Comparison of ENCODE assay signal across 8 mouse cellular contexts in genomic region chr1:185482001-185482761, GRCm38 (mm10). TPM values are rescaled to one million over a fixed set of nuclear protein-coding genes. Genes with fewer than 3 reads are reported as not detected.
DNase-seq lines count a peak whose midpoint lies in the region; ATAC-seq lines count a peak whose summit lies in the region.

No protein-coding gene starts in this region.

- 63% methylated on average over 19 of the region's 19 CpGs for WGBS in heart, embryonic 16.5 days

- H3K4me3 ChIP-seq in heart, embryonic 16.5 days (ENCODE audit: low read length), result peak overlapping the region; percentile 6; the same call in 1 of the 2 replicates

- H3K9ac ChIP-seq in heart, embryonic 16.5 days (ENCODE audit: low read length), result no peak overlapping the region

- no peaks in the 10 kb centered on the region for H3K27me3 ChIP-seq in heart, embryonic 16.5 days (ENCODE audit: control insufficient read depth, insufficient read depth, low read length)

- no peak for DNase-seq in heart, adult 18-20 months
- DNase-seq in cerebellum, postnatal 36 days, result peak; percentile 16 to 39
- peak; percentile 45 to 52 for DNase-seq in frontal cortex, postnatal 36 days (ENCODE audit: low spot score in 2 of 2)
- peak; percentile 54 to 66 for DNase-seq in left cerebral cortex, postnatal 14 days (ENCODE audit: low spot score in 2 of 2)
- peak; percentile 76 for DNase-seq in retina, postnatal 1 day
- no peak for DNase-seq in urinary bladder, adult 2 months (ENCODE audit: low spot score)

- no peak overlapping the region for H3K27ac ChIP-seq in heart, embryonic 16.5 days (ENCODE audit: low read length)

- H3K4me1 ChIP-seq in heart, embryonic 16.5 days (ENCODE audit: control insufficient read depth, insufficient read depth, low read length), result no peaks in the 10 kb centered on the region

- H3K4me2 ChIP-seq in heart, embryonic 16.5 days (ENCODE audit: low read depth, low read length), result peak overlapping the region; percentile 38

- no peak for ATAC-seq in heart, embryonic 16.5 days (replicated peaks; ENCODE audit: extremely low read depth, insufficient read depth, low FRiP score)
- no peak for ATAC-seq in erythroid progenitor cell, adult 5-6 weeks (replicated peaks; ENCODE audit: low FRiP score, poor library complexity, severe bottlenecking)

- intact Hi-C loops in left cerebral cortex, postnatal 14 days (cut with DNase I), result no loop called here

- no peaks in the 10 kb centered on the region for H3K36me3 ChIP-seq in heart, embryonic 16.5 days (ENCODE audit: control insufficient read depth, insufficient read depth)

- no peaks in the 10 kb centered on the region for H3K9me3 ChIP-seq in heart, embryonic 16.5 days (replicated peaks; ENCODE audit: control insufficient read depth, low read length)

RNA-seq across cellular contexts. Expression of gene Slc30a10, which starts 27.5 kb away (rescaled TPM):
- polyA plus RNA-seq in heart, embryonic 16.5 days (2015; fragmentation: Nextera tagmentation; extraction: Ambion mirVana), result 0.05 and 0.07 TPM in 2 replicates
- not detected for total RNA-seq in heart, adult 18-20 months (2021)
- total RNA-seq in left cerebral cortex, postnatal 14 days (2021), result 10 to 100 TPM; 11.2 to 12.5 TPM
- 0.01 TPM in 1 of 2 replicates, not detected in the other for polyA plus RNA-seq in urinary bladder, adult 2 months (2012; rRNA removed)
- 6.8 and 17.6 TPM in 2 replicates for total RNA-seq in erythroid progenitor cell, adult 5-6 weeks (2015; ENCODE audit: low replicate concordance)
- total RNA-seq in erythroid progenitor cell, adult 5-6 weeks (2017; ENCODE audit: low replicate concordance), result 7.7 and 8.9 TPM in 2 replicates

Comparison
In these comparisons a context has a peak if more than half of its experiments do, and no peak if none do; other contexts are left out.
1. DNase-seq: peak in cerebellum, postnatal 36 days (2 of 2), frontal cortex, postnatal 36 days (2 of 2), left cerebral cortex, postnatal 14 days (2 of 2) and retina, postnatal 1 day (single experiment); none in heart, adult 18-20 months (0 of 2) and urinary bladder, adult 2 months (single experiment).
2. RNA of gene Slc30a10, which starts 27.5 kb away (total RNA-seq): 6.8 to 17.6 TPM in erythroid progenitor cell, adult 5-6 weeks and 11.2 to 12.5 TPM in left cerebral cortex, postnatal 14 days; not detected in heart, adult 18-20 months; every median in the first group is over 4 times any median in the second.